Mouse (Mus musculus) thymus, postnatal 10 days (tissue): ENCODE data around the gene Kif12.

Experiments used
- DNase-seq, 2 experiments: peaks; one replicate each; pipeline ENCODE4 v3.0.0; 2021; ENCODE audit warnings: low spot score in 2 of 2

The Kif12 gene

GRCm38 (mm10) chr4:63158961-63159592 lies 12.9 kb downstream of the Kif12 start:
- DNase-seq, result peak; percentile 76 to 92

- no peak for DNase-seq
These were observed 13.7 kb downstream of the Kif12 start for GRCm38 (mm10) chr4:63158192-63158591.

- no peak for DNase-seq
These were observed 15.0 kb downstream of the Kif12 start for GRCm38 (mm10) chr4:63156726-63157634.

GRCm38 (mm10) chr4:63155596-63155995 lies 16.3 kb downstream of the Kif12 start:
- DNase-seq, result no peak

GRCm38 (mm10) chr4:63154699-63155098 lies 17.2 kb downstream of the Kif12 start, which contains the start of gene Ambp:
TSS of gene Ambp (minus strand) at chr4:63154799.
- no peak for DNase-seq

GRCm38 (mm10) chr4:63154028-63154427 lies 17.9 kb downstream of the Kif12 start:
- no peak for DNase-seq

GRCm38 (mm10) chr4:63151127-63151526 lies 20.8 kb downstream of the Kif12 start:
- DNase-seq, result no peak

- no peak for DNase-seq
These were observed 24.7 kb downstream of the Kif12 start for GRCm38 (mm10) chr4:63147268-63147667.

- no peak for DNase-seq
These were observed 41.9 kb downstream of the Kif12 start for GRCm38 (mm10) chr4:63129891-63130624.

- DNase-seq, result no peak
These were observed 47.0 kb downstream of the Kif12 start for GRCm38 (mm10) chr4:63124861-63125466.

GRCm38 (mm10) chr4:63118639-63119437 lies 53.1 kb downstream of the Kif12 start:
- peak; percentile 62 to 85 for DNase-seq
